Mouse (Mus musculus): ENCODE data around the gene Gdpd2.

- TF ChIP-seq POLR2A (IDR thresholded peaks at IDR 0.05; ENCODE audit: borderline replicate concordance, low read depth, low read length) (no peak), CTCF (IDR thresholded peaks at IDR 0.05; ENCODE audit: low read depth, low read length) (no peak)
Observed at GRCm38 (mm10) chrX:100740785-100741184, 11.1 kb downstream of the Gdpd2 start.
